Mouse (Mus musculus) cerebellum, adult 2 months (tissue): ENCODE measurements around the gene Ppa1.

Experiments used
- CTCF ChIP-seq: fragments of 200-500 bp; IDR thresholded peaks from 2 replicates; pipeline ENCODE4 v1.5.1; 2011; ENCODE audit warnings: low read depth, mild to moderate bottlenecking, control low read depth, low read length, moderate library complexity, borderline replicate concordance; ENCODE audit not compliant: insufficient read depth
- POLR2A ChIP-seq: fragments of 200-500 bp; IDR thresholded peaks from 2 replicates; pipeline ENCODE4 v1.6.1; 2011; ENCODE audit warnings: low read length, control low read depth, borderline replicate concordance; ENCODE audit not compliant: insufficient read depth

DNA sequence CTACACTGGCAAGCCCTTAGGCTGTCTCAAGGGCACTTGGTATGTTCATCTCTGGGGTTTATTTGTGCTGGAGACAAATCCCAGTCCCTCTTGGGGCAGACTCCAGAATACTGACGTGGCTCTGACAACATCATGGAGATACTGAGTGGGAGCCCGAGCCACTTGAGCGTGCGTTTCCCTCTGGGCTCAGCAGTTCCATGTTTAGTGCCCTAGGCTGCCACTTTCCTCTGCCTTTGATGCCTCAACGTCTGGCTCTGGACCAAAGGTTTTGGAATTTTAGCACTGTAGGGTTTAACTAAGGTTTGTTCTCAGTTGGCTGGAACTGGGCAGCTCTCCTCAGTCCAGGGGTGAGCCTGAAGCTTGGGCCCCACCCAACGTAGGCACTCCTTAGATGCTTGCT is 74.9 kb downstream of the Ppa1 start:
- TF ChIP-seq POLR2A (no peak), CTCF (no peak)
